Mouse (Mus musculus) heart, embryonic 16.5 days (tissue): Measurements from ENCODE around the gene I0C0044D17Rik. TPM values are rescaled to one million over a fixed set of nuclear protein-coding genes. Genes with fewer than 3 reads are reported as not detected.

ENCODE experiments used
- ATAC-seq: fragments of 200-750 bp; cut with Nextera tagmentation; replicated peaks from 2 replicates; pipeline ENCODE4 v1.8.0; 2017; ENCODE audit warnings: moderate number of reproducible peaks; ENCODE audit not compliant: insufficient read depth, low FRiP score; ENCODE audit errors: extremely low read depth
- H3K27ac ChIP-seq: fragments of 300-500 bp; sonication (generic); 2 replicates; pipeline ENCODE4 v1.5.1; 2014; ENCODE audit warnings: mild to moderate bottlenecking, low read length, control low read depth, moderate library complexity
- H3K27me3 ChIP-seq: fragments of 300-500 bp; sonication (generic); 2 replicates; pipeline ENCODE4 v1.6.1; 2014; ENCODE audit warnings: low read length, mixed read lengths; ENCODE audit not compliant: control insufficient read depth, insufficient read depth
- H3K36me3 ChIP-seq: fragments of 300-500 bp; sonication (generic); 2 replicates; pipeline ENCODE4 v1.6.1; 2014; ENCODE audit not compliant: control insufficient read depth, insufficient read depth
- H3K4me1 ChIP-seq: fragments of 300-500 bp; sonication (generic); 2 replicates; pipeline ENCODE4 v1.6.1; 2014; ENCODE audit warnings: low read length, mixed read lengths; ENCODE audit not compliant: control insufficient read depth, insufficient read depth
- H3K4me2 ChIP-seq: fragments of 300-500 bp; sonication (generic); 2 replicates; pipeline ENCODE4 v1.6.1; 2014; ENCODE audit warnings: low read depth, mild to moderate bottlenecking, control low read depth, low read length
- H3K4me3 ChIP-seq: fragments of 300-500 bp; sonication (generic); 2 replicates; pipeline ENCODE4 v1.5.1; 2014; ENCODE audit warnings: mild to moderate bottlenecking, control low read depth, low read length
- H3K9ac ChIP-seq: fragments of 300-500 bp; sonication (generic); 2 replicates; pipeline ENCODE4 v1.6.1; 2014; ENCODE audit warnings: low read length, control low read depth
- H3K9me3 ChIP-seq: fragments of 300-500 bp; sonication (generic); replicated peaks from 2 replicates; pipeline ENCODE4 v1.6.1; 2016; ENCODE audit warnings: low read length; ENCODE audit not compliant: control insufficient read depth
- WGBS: fragments of 180-500 bp; shearing (Covaris S2); extraction: QIAGEN DNeasy Blood & Tissue Kit; methylation state at CpG from one replicate; pipeline ENCODE4 v1.1.7; 2014; 5-methylcytosine and 5-hydroxymethylcytosine counted together
- polyA plus RNA-seq: library from polyadenylated mRNA; unstranded; fragments of >200 nt; fragmentation: Nextera tagmentation; extraction: Ambion mirVana; gene quantifications from 2 replicates; pipeline ENCODE4 v1.2.1, GENCODE M21; 2015

The I0C0044D17Rik gene
- polyA plus RNA-seq, 1 experiment from 2014 or later: not detected

DNA sequence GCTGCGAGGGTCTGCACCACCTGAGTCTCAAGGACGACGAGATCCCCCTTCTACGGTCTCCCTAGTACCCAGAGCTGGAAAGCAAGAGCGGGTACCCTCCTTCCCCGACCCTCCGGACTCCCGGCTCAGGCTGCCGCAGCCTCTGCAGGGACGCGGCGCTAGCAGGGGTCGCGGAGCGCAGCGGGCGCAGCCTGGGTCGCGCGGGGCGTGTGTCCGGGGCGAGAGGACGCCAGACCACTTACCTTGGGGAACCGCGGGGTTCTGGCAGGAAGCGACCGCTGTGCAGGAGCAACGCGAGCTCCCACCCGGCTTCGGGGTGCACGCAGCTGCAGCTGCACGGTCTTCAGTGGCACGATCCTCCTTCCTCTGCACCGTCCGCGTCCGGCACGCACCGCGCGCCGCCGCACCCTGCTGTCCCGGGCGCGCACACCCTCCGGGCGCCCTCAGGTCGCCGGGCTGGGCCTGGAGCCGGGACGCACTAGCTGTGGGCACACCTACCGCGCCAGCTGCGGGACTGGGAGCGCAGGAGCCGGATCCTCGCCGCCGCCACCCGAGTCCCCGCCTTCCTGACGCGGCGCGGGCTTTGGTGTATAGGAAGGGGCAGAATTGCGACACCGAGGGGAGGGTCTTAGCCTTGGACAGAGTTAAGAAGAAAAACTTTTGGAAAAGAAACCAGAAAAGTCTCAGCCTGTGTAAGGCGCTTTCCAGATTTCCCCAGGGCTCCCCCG lies 6.3 kb downstream of the I0C0044D17Rik start, which contains the start of gene Kank4:
Kank4 (minus strand) TSS at position 354 of the 728 bp plus-strand sequence.
- Histone ChIP-seq H3K4me3 (peak within 1 kb of the TSS; percentile 71), H3K9ac (peak within 1 kb of the TSS; percentile 81), H3K4me1 (peaks cover 3% of the 10 kb centered on the region; the same call in 1 of the 2 replicates), H3K36me3 (no peaks in the 10 kb centered on the region), H3K27me3 (peaks cover 20% of the 10 kb centered on the region), H3K27ac (peak within 1 kb of the TSS; percentile 28; the same call in 1 of the 2 replicates), H3K9me3 (no peaks in the 10 kb centered on the region), H3K4me2 (peak within 1 kb of the TSS; percentile 99)
- WGBS: under 1% methylated on average over 72 of the region's 72 CpGs
- peak; percentile 65 for ATAC-seq

DNA sequence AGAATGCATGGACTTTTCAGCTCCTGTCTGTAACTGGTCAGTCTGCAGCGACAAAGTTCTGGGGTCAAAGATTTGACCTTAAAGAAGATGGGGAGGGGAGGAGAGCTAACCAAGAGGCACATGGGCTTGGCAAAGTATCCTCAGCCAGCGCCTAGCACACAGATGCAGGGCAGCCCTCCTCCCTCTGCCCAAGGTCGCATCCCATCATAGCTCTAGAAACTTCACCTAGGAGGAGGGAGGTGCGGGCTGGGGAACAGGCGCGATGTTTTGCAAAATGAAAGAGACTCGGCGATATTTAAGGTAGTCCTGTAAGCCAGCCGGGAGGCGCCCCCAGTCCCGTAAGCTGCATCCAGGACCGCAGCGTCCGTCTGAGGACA lies 6.8 kb downstream of the I0C0044D17Rik start:
- H3K4me1 ChIP-seq: peaks cover 3% of the 10 kb centered on the region; the same call in 1 of the 2 replicates
- H3K27ac ChIP-seq: no peak overlapping the region
- peak overlapping the region; percentile 71 for H3K4me3 ChIP-seq
- 3% methylated on average over 14 of the region's 14 CpGs for WGBS
- H3K36me3 ChIP-seq: no peaks in the 10 kb centered on the region
- peak overlapping the region; percentile 99 for H3K4me2 ChIP-seq
- peaks cover 20% of the 10 kb centered on the region for H3K27me3 ChIP-seq
- ATAC-seq: no peak
- peak overlapping the region; percentile 81 for H3K9ac ChIP-seq
- H3K9me3 ChIP-seq: no peaks in the 10 kb centered on the region

DNA sequence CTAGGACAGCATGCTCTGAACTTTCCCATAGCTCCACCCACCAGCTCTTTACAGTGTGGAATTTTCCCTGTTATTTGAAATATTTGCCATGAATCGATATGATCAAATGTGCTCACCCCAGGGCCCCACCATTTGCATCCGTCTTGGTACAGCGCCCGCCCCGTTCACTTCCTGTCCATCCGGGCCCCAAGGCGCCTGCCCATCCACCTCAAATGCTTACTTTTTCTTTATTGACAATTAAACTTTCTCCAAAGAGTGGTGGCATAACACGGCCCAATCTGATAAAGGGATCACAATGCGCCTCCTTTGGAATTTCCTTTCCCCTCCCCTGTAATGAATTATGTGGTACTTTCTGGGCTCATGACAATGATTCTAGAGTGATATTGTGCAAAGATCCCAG lies 17.3 kb downstream of the I0C0044D17Rik start:
- no peak for ATAC-seq
- Histone ChIP-seq H3K4me2 (no peak overlapping the region), H3K4me3 (no peak overlapping the region)

DNA sequence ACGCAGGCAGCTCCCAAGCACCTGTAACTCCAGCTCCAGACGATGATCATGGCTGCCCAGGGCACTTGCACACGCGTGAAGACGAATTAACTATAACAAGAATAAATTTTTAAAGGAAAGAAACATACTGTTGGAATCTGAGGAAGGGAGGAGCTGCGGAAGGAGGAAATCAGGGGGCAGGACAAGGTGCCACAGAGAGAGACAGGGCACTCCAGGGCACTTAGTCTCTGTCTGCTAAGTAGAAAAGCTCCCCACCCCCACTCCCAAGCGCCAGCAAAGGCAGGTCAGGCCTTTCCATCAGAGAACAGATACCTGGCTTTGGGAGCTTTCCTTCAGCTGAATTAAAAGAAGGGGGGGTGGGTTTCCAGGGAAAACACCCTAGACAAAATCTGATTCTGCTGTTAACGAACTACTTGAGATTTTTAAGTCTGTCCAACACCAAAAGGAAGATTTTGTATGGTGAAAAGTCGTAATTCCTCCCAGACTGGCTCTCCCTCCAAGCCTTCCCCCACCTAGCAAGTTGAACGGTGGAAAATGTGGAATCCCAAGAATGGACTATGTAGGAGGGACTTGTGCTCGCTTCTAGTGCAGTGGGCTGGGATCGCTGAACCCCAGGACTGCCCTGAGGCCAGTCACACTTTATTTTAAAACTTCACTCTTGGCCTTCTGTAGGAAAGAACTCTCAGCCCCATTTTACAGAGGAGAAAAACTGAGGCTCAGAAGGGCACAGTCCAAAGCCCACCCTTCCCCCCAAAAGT lies 18.2 kb downstream of the I0C0044D17Rik start:
- Histone ChIP-seq H3K9ac (no peak overlapping the region), H3K27ac (no peak overlapping the region), H3K4me3 (no peak overlapping the region), H3K4me1 (peaks cover 12% of the 10 kb centered on the region), H3K9me3 (no peaks in the 10 kb centered on the region), H3K27me3 (no peaks in the 10 kb centered on the region), H3K4me2 (no peak overlapping the region), H3K36me3 (no peaks in the 10 kb centered on the region)
- WGBS: 51% methylated on average over 12 of the region's 12 CpGs
- no peak for ATAC-seq

More for the DNA sequence above, 17.3 kb downstream of the I0C0044D17Rik start:
- Histone ChIP-seq H3K36me3 (no peaks in the 10 kb centered on the region), H3K9me3 (no peaks in the 10 kb centered on the region), H3K9ac (no peak overlapping the region), H3K27ac (no peak overlapping the region), H3K4me1 (peaks cover 9% of the 10 kb centered on the region), H3K27me3 (no peaks in the 10 kb centered on the region)
- WGBS: 71% methylated on average over 9 of the region's 9 CpGs

DNA sequence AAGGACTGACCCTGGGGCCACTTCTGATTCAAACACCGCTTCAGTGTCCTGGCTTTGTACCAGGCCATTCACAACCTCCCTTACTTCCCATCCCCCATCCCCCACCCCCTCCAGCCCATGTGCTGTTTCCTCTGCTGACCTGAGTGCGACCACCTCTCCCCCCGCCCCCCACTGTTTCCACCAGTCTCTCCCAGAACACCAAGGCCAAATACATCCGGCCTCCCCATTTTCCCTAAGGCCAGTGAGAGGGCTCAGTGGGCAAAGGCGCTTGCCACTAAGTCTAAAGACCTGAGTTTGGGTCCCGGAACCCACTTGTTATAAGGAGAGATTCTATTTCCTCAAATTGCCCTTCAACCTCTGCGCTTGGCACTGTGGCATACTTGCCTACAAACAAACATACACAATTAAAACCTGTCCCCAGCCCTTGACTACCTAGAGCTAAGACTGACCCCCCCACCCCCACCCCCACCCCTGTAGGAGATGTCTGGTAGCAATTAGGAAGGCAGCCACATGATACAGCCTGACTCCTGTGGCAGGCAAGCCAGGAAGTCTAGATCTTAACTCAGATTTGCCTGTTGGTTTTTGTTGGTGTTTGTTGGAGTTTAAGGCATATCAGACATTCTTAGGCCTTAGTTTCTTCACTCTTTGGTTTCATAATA lies 19.0 kb downstream of the I0C0044D17Rik start:
- H3K9me3 ChIP-seq: no peaks in the 10 kb centered on the region

DNA sequence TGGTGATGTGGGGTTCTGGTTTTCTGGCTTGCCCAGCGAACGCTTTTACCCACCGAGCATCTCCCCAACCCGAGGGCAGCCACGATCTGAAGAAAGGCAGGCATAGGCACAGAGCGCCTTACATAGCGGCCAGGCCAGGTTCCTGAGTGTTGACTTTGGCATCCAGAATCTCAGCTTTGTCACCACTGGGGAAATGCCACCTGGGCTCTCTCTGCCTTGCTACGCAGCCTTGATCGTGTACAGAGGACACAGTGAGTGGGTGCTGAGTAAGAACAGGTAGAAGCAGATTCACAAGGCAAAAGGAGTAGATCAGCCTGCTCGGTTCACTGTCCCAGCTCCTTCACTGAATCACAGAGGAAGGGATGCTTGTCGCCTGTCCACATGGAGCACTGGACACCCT lies 21.9 kb downstream of the I0C0044D17Rik start:
- no peaks in the 10 kb centered on the region for H3K27me3 ChIP-seq
- no peak overlapping the region for H3K27ac ChIP-seq
- H3K36me3 ChIP-seq: no peaks in the 10 kb centered on the region
- H3K4me2 ChIP-seq: no peak overlapping the region
- H3K4me3 ChIP-seq: no peak overlapping the region
- H3K9me3 ChIP-seq: no peaks in the 10 kb centered on the region
- H3K4me1 ChIP-seq: peaks cover 21% of the 10 kb centered on the region
- H3K9ac ChIP-seq: no peak overlapping the region
- 74% methylated on average over 11 of the region's 11 CpGs for WGBS
- ATAC-seq: no peak

More for the DNA sequence above, 19.0 kb downstream of the I0C0044D17Rik start:
- Histone ChIP-seq H3K27me3 (no peaks in the 10 kb centered on the region), H3K4me2 (no peak overlapping the region), H3K4me1 (peaks cover 12% of the 10 kb centered on the region), H3K36me3 (no peaks in the 10 kb centered on the region), H3K4me3 (no peak overlapping the region), H3K9ac (no peak overlapping the region), H3K27ac (no peak overlapping the region)
- ATAC-seq: no peak
- WGBS: 83% methylated on average over 7 of the region's 7 CpGs

DNA sequence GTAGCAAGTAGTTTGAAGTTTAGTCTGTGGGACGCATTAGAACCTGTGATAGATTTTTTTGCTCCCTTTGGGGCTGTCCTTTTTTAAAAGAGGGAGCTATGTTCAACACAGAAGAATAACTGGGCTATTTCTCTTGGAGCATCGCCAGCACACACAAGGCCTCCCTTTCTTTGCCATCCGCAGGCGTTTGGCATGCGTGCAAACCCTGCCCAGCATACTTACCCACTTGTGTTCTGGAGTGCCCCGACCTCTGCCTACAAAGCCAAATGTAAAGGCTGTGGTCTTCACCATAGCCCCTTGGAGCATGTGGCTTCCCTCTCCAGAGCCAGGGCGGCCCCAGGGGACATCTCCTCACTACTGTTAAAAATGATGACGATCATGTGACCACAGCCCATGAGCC lies 22.8 kb downstream of the I0C0044D17Rik start:
- Histone ChIP-seq H3K4me1 (peaks cover 24% of the 10 kb centered on the region), H3K9me3 (no peaks in the 10 kb centered on the region), H3K9ac (no peak overlapping the region), H3K4me2 (no peak overlapping the region), H3K27me3 (no peaks in the 10 kb centered on the region), H3K36me3 (no peaks in the 10 kb centered on the region), H3K4me3 (no peak overlapping the region), H3K27ac (no peak overlapping the region)
- ATAC-seq: no peak
- 60% methylated on average over 8 of the region's 8 CpGs for WGBS

DNA sequence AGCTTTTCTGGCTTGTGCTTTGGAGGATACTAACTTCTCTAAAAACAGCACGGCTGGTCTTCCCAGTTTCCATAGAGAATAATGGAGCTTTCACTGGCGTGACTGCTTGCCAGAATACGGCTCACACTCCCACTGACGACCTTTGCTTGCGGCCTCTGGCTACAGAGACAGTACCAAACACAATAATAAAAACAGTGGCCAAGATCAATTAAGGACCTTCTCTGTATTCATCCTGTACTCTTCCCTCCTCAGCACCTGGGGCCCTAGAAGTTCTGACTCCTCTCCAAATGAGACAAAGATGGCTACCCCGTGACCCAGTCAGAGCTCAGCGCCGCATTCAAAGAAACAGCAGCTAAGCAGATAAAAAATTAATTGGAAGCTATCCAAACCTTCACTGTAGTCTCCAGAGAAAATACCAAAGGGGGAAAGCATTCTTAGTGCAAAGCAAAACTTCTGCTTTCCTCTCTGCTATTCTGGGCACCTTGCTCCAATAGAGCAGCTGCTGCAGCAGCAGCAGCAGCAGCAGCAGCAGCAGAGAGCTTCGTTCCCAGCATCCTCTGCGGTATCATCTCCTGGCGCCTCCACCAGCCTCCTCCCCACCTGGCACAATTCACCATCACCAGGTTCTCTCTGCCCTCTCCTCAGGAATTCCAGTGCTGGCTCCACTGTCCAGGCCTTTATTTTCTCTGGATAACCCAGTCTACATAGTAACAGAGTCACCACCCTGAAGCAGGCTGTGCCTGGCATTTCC lies 26.9 kb downstream of the I0C0044D17Rik start:
- peaks cover 16% of the 10 kb centered on the region for H3K4me1 ChIP-seq
- ATAC-seq: peak; percentile 53
- WGBS: 36% methylated on average over 11 of the region's 11 CpGs
- peak overlapping the region; percentile 19; the same call in 1 of the 2 replicates for H3K4me3 ChIP-seq
- H3K27me3 ChIP-seq: no peaks in the 10 kb centered on the region
- peak overlapping the region; percentile 78 for H3K27ac ChIP-seq
- H3K4me2 ChIP-seq: peak overlapping the region; percentile 45
- H3K36me3 ChIP-seq: no peaks in the 10 kb centered on the region
- no peak overlapping the region for H3K9ac ChIP-seq
- no peaks in the 10 kb centered on the region for H3K9me3 ChIP-seq
